ENCODE assay signal across 8 mouse cellular contexts in genomic region chr12:111574074-111574886, GRCm38 (mm10). TPM values are rescaled to one million over a fixed set of nuclear protein-coding genes. Genes with fewer than 3 reads are reported as not detected.
A peak's percentile ranks its signal among the peaks of the same experiment; 100 is the strongest.
DNase-seq lines count a peak whose midpoint lies in the region; ATAC-seq and TF ChIP-seq lines count a peak whose summit lies in the region.

Mark3 (plus strand) TSS chr12:111574523.

- H3K9ac ChIP-seq in ES-Bruce4 (ENCODE audit: low read depth, poor library complexity, severe bottlenecking) = peak within 1 kb of the TSS; percentile 89
- H3K9ac ChIP-seq in forebrain, embryonic 13.5 days = peak within 1 kb of the TSS; percentile 99
- peak within 1 kb of the TSS; percentile 94 for H3K9ac ChIP-seq in liver, postnatal 0 days (replicated peaks)
- peak within 1 kb of the TSS; percentile 96 for H3K9ac ChIP-seq in neural tube, embryonic 14.5 days (replicated peaks; ENCODE audit: low read depth, low read length)

- TF ChIP-seq CTCF in ES-Bruce4 (IDR thresholded peaks at IDR 0.05; ENCODE audit: low read depth, low read length) = no peak
- TF ChIP-seq CTCF in liver, postnatal 0 days (IDR thresholded peaks at IDR 0.05; ENCODE audit: low read depth) = no peak

- H3K4me2 ChIP-seq in forebrain, embryonic 13.5 days = peak within 1 kb of the TSS; percentile 93
- H3K4me2 ChIP-seq in liver, postnatal 0 days (ENCODE audit: low read depth, low read length) = peak within 1 kb of the TSS; percentile 93
- H3K4me2 ChIP-seq in neural tube, embryonic 14.5 days (ENCODE audit: low read depth, low read length) = peak within 1 kb of the TSS; percentile 98

- peak within 1 kb of the TSS; percentile 82 for H3K4me3 ChIP-seq in ES-Bruce4 (ENCODE audit: low read depth, low read length)
- peak within 1 kb of the TSS; percentile 100 for H3K4me3 ChIP-seq in forebrain, embryonic 13.5 days
- H3K4me3 ChIP-seq in liver, postnatal 0 days (ENCODE audit: low read depth, low read length) = peak within 1 kb of the TSS; percentile 83
- H3K4me3 ChIP-seq in neural tube, embryonic 14.5 days (ENCODE audit: low read depth, low read length) = peak within 1 kb of the TSS; percentile 87

- intact Hi-C loops in heart, postnatal 10 days (cut with DNase I) = no loop called here

- no peaks in the 10 kb centered on the region for H3K9me3 ChIP-seq in ES-Bruce4 (replicated peaks; ENCODE audit: control insufficient read depth, insufficient read depth, low read length, poor library complexity, severe bottlenecking)
- no peaks in the 10 kb centered on the region for H3K9me3 ChIP-seq in forebrain, embryonic 13.5 days (replicated peaks)
- H3K9me3 ChIP-seq in liver, postnatal 0 days (ENCODE audit: low read length) = no peaks in the 10 kb centered on the region
- H3K9me3 ChIP-seq in neural tube, embryonic 14.5 days (ENCODE audit: control insufficient read depth, low read length) = no peaks in the 10 kb centered on the region

- ATAC-seq in cerebellum, adult (ENCODE audit: insufficient number of reproducible peaks, low FRiP score, low TSS enrichment) = peak; percentile 97
- ATAC-seq in forebrain, embryonic 13.5 days = peak; percentile 99
- peak; percentile 97 for ATAC-seq in liver, postnatal 0 days
- peak; percentile 97 for ATAC-seq in neural tube, embryonic 14.5 days (ENCODE audit: low read depth)

- TF ChIP-seq POLR2A in ES-Bruce4 (IDR thresholded peaks at IDR 0.05; ENCODE audit: insufficient read depth, low read length) = no peak

- H3K27ac ChIP-seq in ES-Bruce4 (ENCODE audit: insufficient read depth, low read length) = no peak within 1 kb of the TSS
- peak within 1 kb of the TSS; percentile 97 for H3K27ac ChIP-seq in forebrain, embryonic 13.5 days
- peak within 1 kb of the TSS; percentile 92 for H3K27ac ChIP-seq in liver, postnatal 0 days (ENCODE audit: low read depth)
- peak within 1 kb of the TSS; percentile 93 for H3K27ac ChIP-seq in neural tube, embryonic 14.5 days (ENCODE audit: low read depth, low read length)

- peak; percentile 98 for DNase-seq in heart, postnatal 10 days
- peak; percentile 73 for DNase-seq in large intestine, adult 2 months (ENCODE audit: low read depth, low spot score)
- DNase-seq in liver, postnatal 0 days = peak; percentile 97
- DNase-seq in testis, postnatal 10 days (ENCODE audit: low spot score) = peak; percentile 98

- WGBS in forebrain, embryonic 13.5 days = under 1% methylated on average over 71 of the region's 75 CpGs
- under 1% methylated on average over 72 of the region's 75 CpGs for WGBS in large intestine, adult 2 months
- WGBS in liver, postnatal 0 days (ENCODE audit: insufficient replicate concordance) = under 1% methylated on average over 56 of the region's 75 CpGs
- under 1% methylated on average over 58 of the region's 75 CpGs for WGBS in neural tube, embryonic 14.5 days

- no peak for TF ChIP-seq EP300 in ES-Bruce4 (IDR thresholded peaks at IDR 0.05; ENCODE audit: insufficient read depth, low read depth, low read length)
- no peak for TF ChIP-seq EP300 in liver, postnatal 0 days (IDR thresholded peaks at IDR 0.05; ENCODE audit: low read depth)

- H3K4me1 ChIP-seq in ES-Bruce4 (ENCODE audit: control insufficient read depth, insufficient read depth, low read length) = peaks cover 2% of the 10 kb centered on the region
- peaks cover 33% of the 10 kb centered on the region for H3K4me1 ChIP-seq in forebrain, embryonic 13.5 days
- peaks cover 20% of the 10 kb centered on the region for H3K4me1 ChIP-seq in liver, postnatal 0 days (ENCODE audit: insufficient read depth)
- H3K4me1 ChIP-seq in neural tube, embryonic 14.5 days (ENCODE audit: control insufficient read depth, insufficient read depth, low read length) = peaks cover 24% of the 10 kb centered on the region

- H3K36me3 ChIP-seq in ES-Bruce4 (ENCODE audit: control insufficient read depth, insufficient read depth, low read length, poor library complexity, severe bottlenecking) = no peaks in the 10 kb centered on the region
- H3K36me3 ChIP-seq in forebrain, embryonic 13.5 days (ENCODE audit: poor library complexity, severe bottlenecking) = no peaks in the 10 kb centered on the region
- no peaks in the 10 kb centered on the region for H3K36me3 ChIP-seq in liver, postnatal 0 days (replicated peaks; ENCODE audit: insufficient read depth, low read length)
- no peaks in the 10 kb centered on the region for H3K36me3 ChIP-seq in neural tube, embryonic 14.5 days (ENCODE audit: control insufficient read depth, insufficient read depth, low read length)

- H3K27me3 ChIP-seq in ES-Bruce4 (ENCODE audit: control insufficient read depth, insufficient read depth, low read length, poor library complexity, severe bottlenecking) = no peaks in the 10 kb centered on the region
- H3K27me3 ChIP-seq in forebrain, embryonic 13.5 days = no peaks in the 10 kb centered on the region
- no peaks in the 10 kb centered on the region for H3K27me3 ChIP-seq in liver, postnatal 0 days (ENCODE audit: insufficient read depth, low read length)
- no peaks in the 10 kb centered on the region for H3K27me3 ChIP-seq in neural tube, embryonic 14.5 days (ENCODE audit: control insufficient read depth, insufficient read depth, low read length)

RNA-seq across cellular contexts. Expression of gene Mark3, which starts in this region (rescaled TPM):
- 86.1 and 90.2 TPM in 2 replicates for polyA plus RNA-seq in ES-Bruce4 (2011; ENCODE audit: insufficient read depth, insufficient read length, low read depth, missing spikeins)
- 44.2 and 47.2 TPM in 2 replicates for polyA plus RNA-seq in forebrain, embryonic 13.5 days (2015; fragmentation: Nextera tagmentation; extraction: Ambion mirVana)
- 10 to 100 TPM; 71.0 to 71.7 TPM for total RNA-seq in heart, postnatal 10 days (2021)
- 22.5 and 31.3 TPM in 2 replicates for polyA plus RNA-seq in large intestine, adult 2 months (2012; rRNA removed)
- polyA plus RNA-seq in liver, postnatal 0 days (2015; fragmentation: Nextera tagmentation; extraction: Ambion mirVana) = 9.5 and 11.0 TPM in 2 replicates
- 78.1 and 83.7 TPM in 2 replicates for polyA plus RNA-seq in neural tube, embryonic 14.5 days (2014; fragmentation: Nextera tagmentation; extraction: Ambion mirVana)
